In genomic region chr3:138760685-138761119, GRCm38 (mm10) we compare ENCODE assay signal across 9 mouse cellular contexts. TPM values are rescaled to one million over a fixed set of nuclear protein-coding genes. Genes with fewer than 3 reads are reported as not detected.
DNase-seq lines count a peak whose midpoint lies in the region; ATAC-seq lines count a peak whose summit lies in the region.
"Had no signal": no experiment of that assay in that cellular context is flagged by ENCODE, and none has a peak within 500 bp of the region (broad histone marks: within the 10 kb centered on the region; RNA-seq: fewer than 3 reads in every experiment).

No protein-coding gene starts in this region.

- H3K4me1 ChIP-seq in neural tube, embryonic 15.5 days: peaks cover 28% of the 10 kb centered on the region
- 0 out of 2 replicates have a peak, but pooled peaks cover 14% of the 10 kb centered on the region for H3K4me1 ChIP-seq in kidney, embryonic 15.5 days
- H3K4me1 ChIP-seq in heart, embryonic 10.5 days: peaks cover 2% of the 10 kb centered on the region

- peak; percentile 80 for ATAC-seq in cerebellum, adult (ENCODE audit: insufficient number of reproducible peaks, low FRiP score, low TSS enrichment)
- no peak for ATAC-seq in neural tube, embryonic 15.5 days (ENCODE audit: low FRiP score)
- ATAC-seq in kidney, embryonic 15.5 days (replicated peaks; ENCODE audit: low FRiP score): no peak
- ATAC-seq in activated CD4-positive, CD25-positive, alpha-beta regulatory T cell, adult 4 months: no peak

- 60% methylated on average over 11 of the region's 11 CpGs for WGBS in neural tube, embryonic 15.5 days
- WGBS in kidney, embryonic 15.5 days: 60% methylated on average over 11 of the region's 11 CpGs
- WGBS in heart, embryonic 10.5 days: 84% methylated on average over 11 of the region's 11 CpGs

- H3K4me2 ChIP-seq in neural tube, embryonic 15.5 days: no peak overlapping the region
- no peak overlapping the region for H3K4me2 ChIP-seq in kidney, embryonic 15.5 days

- H3K9ac ChIP-seq in neural tube, embryonic 15.5 days (replicated peaks): no peak overlapping the region
- H3K9ac ChIP-seq in kidney, embryonic 15.5 days: no peak overlapping the region

- no peaks in the 10 kb centered on the region for H3K9me3 ChIP-seq in neural tube, embryonic 15.5 days (replicated peaks)
- no peaks in the 10 kb centered on the region for H3K9me3 ChIP-seq in kidney, embryonic 15.5 days (replicated peaks)
- no peaks in the 10 kb centered on the region for H3K9me3 ChIP-seq in heart, embryonic 10.5 days

- H3K36me3 ChIP-seq in neural tube, embryonic 15.5 days: no peaks in the 10 kb centered on the region
- H3K36me3 ChIP-seq in kidney, embryonic 15.5 days: no peaks in the 10 kb centered on the region
- no peaks in the 10 kb centered on the region for H3K36me3 ChIP-seq in heart, embryonic 10.5 days

- no peak for DNase-seq in cerebellum, postnatal 4 days (ENCODE audit: low spot score in 2 of 2)
- no peak for DNase-seq in neural tube, embryonic 10.5 days (ENCODE audit: extremely low spot score, low spot score)
- no peak for DNase-seq in heart, embryonic 10.5 days (ENCODE audit: low spot score)
- no peak for DNase-seq in T-cell, adult 2 months (ENCODE audit: low spot score)
- DNase-seq: thymus, postnatal 36 days had no signal

- no peak overlapping the region for H3K4me3 ChIP-seq in neural tube, embryonic 15.5 days (replicated peaks)
- H3K4me3 ChIP-seq in kidney, embryonic 15.5 days (replicated peaks): no peak overlapping the region
- H3K4me3 ChIP-seq in heart, embryonic 10.5 days: no peak overlapping the region

- H3K27me3 ChIP-seq in neural tube, embryonic 15.5 days (replicated peaks): no peaks in the 10 kb centered on the region
- H3K27me3 ChIP-seq in kidney, embryonic 15.5 days: no peaks in the 10 kb centered on the region
- no peaks in the 10 kb centered on the region for H3K27me3 ChIP-seq in heart, embryonic 10.5 days (ENCODE audit: insufficient read depth, poor library complexity, severe bottlenecking)

- H3K27ac ChIP-seq in neural tube, embryonic 15.5 days (replicated peaks): 0 out of 2 replicates have a peak overlapping the region, but pooled peaks have one; percentile 18
- H3K27ac ChIP-seq in kidney, embryonic 15.5 days: 0 out of 2 replicates have a peak overlapping the region, but pooled peaks have one; percentile 3
- H3K27ac ChIP-seq in heart, embryonic 10.5 days: no peak overlapping the region

RNA-seq across cellular contexts. Expression of gene Tspan5, which starts 18.7 kb away (rescaled TPM):
- 94.2 and 104 TPM in 2 replicates for polyA plus RNA-seq in neural tube, embryonic 15.5 days (2015; fragmentation: Nextera tagmentation; extraction: Ambion mirVana)
- polyA plus RNA-seq in kidney, embryonic 15.5 days (2015; fragmentation: Nextera tagmentation; extraction: Ambion mirVana): 26.3 and 28.9 TPM in 2 replicates
- polyA plus RNA-seq in heart, embryonic 10.5 days (2016; fragmentation: Nextera tagmentation; extraction: Ambion mirVana): 13.6 and 15.0 TPM in 2 replicates
- 1 to 10 TPM; 5.3 to 7.3 TPM for polyA plus RNA-seq in activated CD4-positive, CD25-positive, alpha-beta regulatory T cell, adult 4 months (2017; shearing (Covaris generic))
